Mouse (Mus musculus) kidney, adult 8-10 months (tissue): Measurements from ENCODE around the gene Ttc14.
A peak's percentile ranks its signal among the peaks of the same experiment; 100 is the strongest.

Source experiments
- DNase-seq, 2 experiments: peaks; one replicate each; pipeline ENCODE4 v3.0.0; 2022

Gene Ttc14

GRCm38 (mm10) chr3:33799617-33800512, at the start of gene Ttc14:
TSS of gene Ttc14 (plus strand) at chr3:33799832.
- DNase-seq: peak; percentile 96 to 97

- no peak for DNase-seq
Measured at GRCm38 (mm10) chr3:33790975-33791374, 8.7 kb upstream of the Ttc14 start.

DNA sequence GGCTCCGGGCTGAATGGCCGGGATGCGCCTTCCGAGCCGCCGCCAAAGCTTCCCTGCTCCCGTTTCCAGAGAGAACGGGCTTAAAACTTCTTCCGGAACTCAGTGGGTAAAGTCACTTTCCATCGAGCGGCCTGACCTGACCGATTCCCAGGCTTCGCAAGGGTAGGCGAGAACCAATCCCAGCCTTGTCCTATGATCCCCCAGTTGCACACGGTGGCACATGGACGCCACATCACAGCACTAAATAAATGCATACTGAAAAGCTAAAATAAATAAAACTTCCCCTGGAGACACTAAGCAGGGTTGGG, 835 bp downstream of the Ttc14 start:
- DNase-seq: no peak

- no peak for DNase-seq
Measured at GRCm38 (mm10) chr3:33807151-33807550, 7.5 kb downstream of the Ttc14 start.

DNA sequence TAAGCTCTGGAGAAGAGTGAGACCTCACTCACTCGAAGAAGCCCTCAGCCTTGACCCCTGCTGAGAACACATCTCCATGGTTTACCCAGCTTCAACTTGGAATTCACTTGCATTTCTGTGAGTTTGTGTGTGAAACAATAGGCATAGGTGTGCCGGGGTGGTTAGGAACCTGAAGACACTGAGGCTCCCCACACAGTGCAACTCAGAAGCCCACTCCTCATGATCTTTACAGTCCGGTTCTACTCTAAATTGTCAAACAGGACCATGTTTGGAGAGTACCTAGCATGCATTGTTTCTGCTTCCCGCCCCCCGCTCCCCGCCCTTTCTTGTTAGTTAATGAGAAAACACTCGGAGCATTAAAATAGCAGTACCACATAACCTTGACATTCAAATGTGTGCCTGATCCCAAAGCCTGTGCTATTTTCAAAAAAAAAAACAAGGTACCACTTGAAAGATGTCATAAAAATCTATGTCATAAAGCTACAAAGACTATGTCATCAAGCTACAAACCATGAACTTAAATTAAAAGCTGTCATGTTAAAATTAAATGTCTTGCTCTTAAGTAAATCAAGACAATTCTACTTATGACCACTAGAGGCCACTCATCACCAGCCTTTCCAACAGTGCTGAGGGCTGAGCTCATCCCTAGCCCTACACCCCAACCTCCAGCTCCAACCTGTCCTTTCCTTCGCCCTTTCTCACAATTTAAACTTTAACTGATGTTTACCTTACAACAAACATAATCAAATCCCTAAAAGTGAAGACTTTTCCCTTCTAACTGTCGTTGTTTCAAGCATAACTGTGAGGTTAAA, 24.7 kb downstream of the Ttc14 start:
- peak; percentile 28 to 30 for DNase-seq

DNA sequence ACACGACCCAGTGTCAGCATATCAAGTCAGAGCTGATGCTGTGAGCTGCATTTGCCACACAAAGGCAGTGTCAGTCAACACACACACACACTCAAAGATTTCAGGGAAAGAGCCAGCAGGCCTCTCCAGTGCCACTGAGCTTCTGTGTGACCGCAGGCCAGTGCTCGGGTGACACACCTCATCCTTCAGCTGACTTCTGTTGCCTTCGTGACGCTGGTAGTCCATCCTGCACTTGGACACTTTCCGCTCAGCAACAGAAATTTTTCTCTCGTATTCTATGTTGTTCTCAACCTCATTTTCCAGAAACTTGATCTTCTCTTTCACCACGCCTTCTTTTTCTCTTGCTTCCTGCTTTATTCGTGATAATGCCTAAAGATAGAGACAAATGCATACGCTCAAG, 32.7 kb downstream of the Ttc14 start:
- DNase-seq: no peak

DNA sequence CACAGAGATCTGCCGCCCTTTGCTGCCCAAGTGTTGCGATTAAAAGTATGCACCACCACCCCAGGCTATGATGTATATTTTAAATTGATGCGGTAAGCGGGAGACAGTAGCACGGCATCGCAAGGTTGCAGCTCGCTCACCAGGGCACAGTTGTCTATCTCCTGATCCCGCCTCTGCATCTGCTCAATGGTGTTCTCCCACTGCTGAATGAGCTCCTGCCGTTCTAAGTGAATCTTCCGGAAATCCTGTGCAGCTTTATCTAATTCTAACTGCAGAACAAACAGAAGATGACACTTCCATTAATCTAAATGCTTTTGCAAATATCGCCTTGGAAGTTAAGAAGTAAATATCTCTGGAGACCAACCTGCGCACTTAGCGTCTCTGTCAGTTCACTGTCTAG, 36.9 kb downstream of the Ttc14 start:
- no peak for DNase-seq

- DNase-seq: no peak
Measured at GRCm38 (mm10) chr3:33838877-33839276, 39.2 kb downstream of the Ttc14 start.

DNA sequence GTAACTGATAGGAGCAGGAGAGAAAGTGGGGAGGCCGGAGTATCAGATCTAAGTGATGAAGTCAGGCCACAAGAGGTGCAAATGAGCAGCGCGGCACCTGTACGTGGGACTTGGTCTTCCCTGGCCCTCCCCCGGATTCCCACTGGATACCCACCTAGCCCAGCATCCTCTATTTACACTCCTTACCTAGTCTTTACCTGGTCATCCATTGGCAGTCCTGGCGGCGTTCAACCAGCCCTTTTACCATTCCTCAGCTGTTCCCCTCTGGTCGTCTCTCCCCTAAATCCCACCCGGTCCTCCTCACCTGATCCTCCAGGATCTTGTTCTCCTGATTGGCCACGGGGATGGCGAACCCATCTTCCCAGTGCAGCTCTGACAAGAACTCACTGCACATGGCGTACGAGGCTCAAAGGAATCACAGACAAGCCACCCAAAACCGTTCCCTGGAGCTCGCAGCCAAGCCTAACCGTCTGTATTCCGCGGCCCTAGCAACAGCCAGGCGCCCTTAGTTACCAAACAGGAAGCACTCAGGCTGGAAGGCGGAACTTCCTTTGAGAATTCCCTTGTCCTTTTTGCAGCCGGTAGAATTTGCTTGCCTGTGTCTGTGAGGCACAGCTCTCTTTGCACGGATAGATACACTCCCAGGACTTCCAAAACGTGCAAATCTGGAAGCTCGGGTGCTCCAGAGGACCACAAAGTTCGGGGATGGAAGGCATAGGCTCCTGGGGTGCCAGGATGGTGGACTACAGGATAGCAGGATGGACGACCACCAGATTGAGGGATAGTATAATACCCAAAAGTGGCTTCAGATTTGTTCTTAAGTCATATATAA, 44.4 kb downstream of the Ttc14 start, which contains the start of gene Ccdc39:
Gene Ccdc39, minus strand, starts transcription at position 510 of the 832 bp plus-strand sequence.
- peak; percentile 58 to 77 for DNase-seq

DNA sequence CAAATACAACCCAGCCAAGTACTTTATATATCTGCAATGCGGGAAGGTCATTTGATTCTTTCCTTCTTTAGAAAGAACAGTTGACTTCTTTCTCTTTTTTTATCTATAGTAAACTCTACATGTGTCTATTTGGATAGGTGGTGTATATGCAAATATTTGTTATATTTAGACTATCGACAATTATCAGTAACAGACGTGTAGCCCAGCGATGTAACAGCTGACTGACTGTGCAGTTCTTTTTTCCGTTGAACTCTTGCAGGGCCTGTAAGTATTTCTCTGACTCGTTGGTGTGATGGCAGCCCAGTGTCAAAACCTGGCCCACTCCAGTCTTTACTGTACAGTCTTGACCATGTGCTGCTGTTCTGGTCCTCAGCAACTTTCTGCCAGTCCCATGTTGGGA, 47.0 kb downstream of the Ttc14 start:
- no peak for DNase-seq

DNA sequence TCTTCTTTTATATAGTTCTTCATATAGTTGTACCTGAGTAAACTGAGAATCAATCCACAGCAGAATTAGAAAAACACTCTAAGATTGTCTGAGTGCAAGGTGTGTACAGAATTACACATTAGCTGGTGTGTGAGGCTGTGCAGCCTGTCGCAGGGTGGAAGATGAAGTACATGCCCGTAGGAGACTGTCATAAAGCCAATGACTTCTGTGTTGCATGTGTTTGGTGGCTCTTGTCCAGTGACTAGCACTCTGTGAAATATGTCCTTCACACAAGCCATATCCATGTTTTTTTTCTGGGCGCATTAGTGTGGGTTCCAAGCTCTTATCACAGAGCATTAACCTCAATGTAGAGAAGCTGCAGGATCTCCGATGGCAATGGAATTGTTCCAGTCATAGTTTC, 51.2 kb downstream of the Ttc14 start:
- no peak for DNase-seq

DNA sequence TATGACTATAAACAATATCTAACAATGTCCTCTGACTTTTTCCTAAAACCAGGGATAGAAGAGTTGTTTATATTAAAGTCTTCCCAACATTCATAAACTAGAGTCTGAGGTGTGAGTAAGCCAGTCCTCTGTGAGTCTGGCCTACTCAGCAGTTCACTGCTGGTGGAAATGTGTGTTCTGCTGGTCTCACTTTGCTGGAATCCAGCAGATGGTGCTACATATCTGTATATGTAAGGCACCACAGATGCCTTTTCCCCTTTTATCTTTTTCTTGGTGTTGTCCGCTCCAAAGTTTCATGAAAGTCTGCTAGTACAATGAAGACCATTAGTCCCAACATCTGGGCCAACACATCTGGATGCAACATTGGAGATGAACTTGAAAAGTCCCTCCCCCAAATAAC, 53.4 kb downstream of the Ttc14 start:
- no peak for DNase-seq

DNA sequence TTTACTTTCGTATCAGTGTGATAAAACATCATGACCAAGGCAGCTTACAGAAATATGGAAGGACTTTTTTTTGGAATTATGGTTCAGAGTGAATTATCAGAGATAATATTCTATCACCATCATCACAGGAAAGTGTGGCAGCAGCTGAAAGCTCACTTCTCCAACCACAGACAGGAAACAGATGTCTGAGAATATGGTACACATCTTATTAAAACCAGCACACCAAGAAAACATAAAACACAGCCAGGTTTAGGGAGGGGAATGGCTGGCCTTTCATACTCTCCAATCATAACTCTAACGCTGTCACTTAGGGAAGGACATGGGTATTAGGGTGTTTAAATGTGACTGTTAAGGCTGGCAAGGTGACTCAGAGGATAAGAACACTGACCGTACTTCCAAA, 59.3 kb downstream of the Ttc14 start:
- no peak for DNase-seq

DNA sequence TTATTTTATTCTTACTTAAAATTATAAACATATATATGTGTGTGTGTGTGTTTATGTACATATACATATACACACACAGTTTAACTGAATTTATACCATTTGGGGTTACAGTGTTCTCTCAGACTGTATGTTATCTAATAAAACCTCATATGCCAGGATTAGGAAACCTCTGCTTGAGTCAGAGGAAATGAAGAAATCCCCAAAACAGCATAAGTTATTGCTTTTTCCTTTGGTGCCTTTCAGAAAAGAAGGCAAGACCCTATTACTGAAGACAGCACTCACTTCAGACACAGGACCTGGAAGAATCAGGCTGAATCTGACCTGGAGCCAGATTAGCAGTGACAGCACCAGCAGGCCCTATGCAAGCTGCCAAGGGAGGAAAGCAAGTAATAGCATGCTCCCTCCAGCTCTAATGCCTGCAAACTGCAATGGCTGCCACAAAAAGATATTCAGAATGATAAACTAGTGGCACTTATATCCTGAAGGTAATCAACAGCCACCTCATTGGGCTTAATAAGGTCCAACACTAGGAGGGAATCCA, 64.4 kb downstream of the Ttc14 start:
- no peak for DNase-seq
